Mouse (Mus musculus) liver, adult 2 months (tissue): ENCODE measurements at regions not wholly inside any gene's neighbourhood (a gene's known extent, or its start where the extent isn't known, plus 50 kb on each side); places are given as distances from the start of the nearest gene placed in this dataset.

Source experiments
- DNase-seq: peaks from one replicate; pipeline ENCODE4 v3.0.0-alpha.2; 2011; ENCODE audit warnings: low read depth, low spot score; ENCODE audit errors: extremely low read depth
- H3K27ac ChIP-seq: fragments of 200-500 bp; replicated peaks from 2 replicates; pipeline ENCODE4 v1.5.1; 2012; ENCODE audit warnings: low read depth, mild to moderate bottlenecking, control low read depth, inconsistent platforms, low read length; ENCODE audit not compliant: insufficient read depth
- H3K27me3 ChIP-seq: fragments of 200-500 bp; 2 replicates; pipeline ENCODE4 v1.6.1; 2012; ENCODE audit warnings: mild to moderate bottlenecking, moderate library complexity, low read length, inconsistent platforms; ENCODE audit not compliant: control insufficient read depth, insufficient read depth
- H3K36me3 ChIP-seq: fragments of 200-500 bp; 2 replicates; pipeline ENCODE4 v1.6.1; 2012; ENCODE audit warnings: low read length, inconsistent platforms; ENCODE audit not compliant: control insufficient read depth, insufficient read depth
- H3K4me1 ChIP-seq: fragments of 200-500 bp; 2 replicates; pipeline ENCODE4 v1.6.1; 2011; ENCODE audit warnings: low read length; ENCODE audit not compliant: control insufficient read depth, insufficient read depth
- H3K4me3 ChIP-seq: fragments of 200-500 bp; 2 replicates; pipeline ENCODE4 v1.5.1; 2011; ENCODE audit warnings: low read depth, mild to moderate bottlenecking, control low read depth, low read length, moderate library complexity; ENCODE audit not compliant: insufficient read depth
- H3K79me2 ChIP-seq: fragments of 200-500 bp; 2 replicates; pipeline ENCODE4 v1.6.1; 2012; ENCODE audit warnings: inconsistent platforms, mild to moderate bottlenecking, low read length, moderate library complexity; ENCODE audit not compliant: control insufficient read depth, insufficient read depth
- H3K9ac ChIP-seq: fragments of 200-500 bp; 2 replicates; pipeline ENCODE4 v1.6.1; 2012; ENCODE audit warnings: low read depth, mild to moderate bottlenecking, control low read depth, inconsistent platforms, low read length
- CTCF ChIP-seq: fragments of 200-500 bp; IDR thresholded peaks from 2 replicates; pipeline ENCODE4 v1.5.1; 2011; ENCODE audit warnings: low read depth, low read length, control low read depth
- POLR2A ChIP-seq: fragments of 200-500 bp; IDR thresholded peaks from 2 replicates; pipeline ENCODE4 v1.6.1; 2011; ENCODE audit warnings: low read length, control low read depth; ENCODE audit not compliant: insufficient read depth; ENCODE audit errors: extremely low read depth
- WGBS: fragments of 180-500 bp; shearing (Covaris S2); methylation state at CpG from one replicate; pipeline ENCODE4 v1.1.7; 2018; 5-methylcytosine and 5-hydroxymethylcytosine counted together

DNA sequence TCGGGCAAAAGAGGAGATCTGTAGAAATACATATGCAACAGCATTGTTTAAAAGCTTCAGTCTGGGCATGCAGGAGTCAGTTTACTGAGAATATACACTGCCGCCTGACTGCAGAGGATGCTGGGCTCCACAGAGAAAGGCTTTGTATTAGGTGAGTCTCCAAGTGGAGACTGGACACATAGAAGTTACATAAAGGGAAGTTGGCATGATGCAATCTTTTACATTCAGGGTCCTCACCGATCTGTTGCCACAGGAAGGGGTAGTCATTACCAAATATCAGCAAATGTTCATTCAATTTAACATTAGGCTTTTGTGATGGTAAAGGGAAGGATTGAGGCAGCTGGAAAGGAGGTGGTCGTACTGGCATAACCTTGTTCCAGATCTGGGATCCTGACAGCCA, 89.7 kb upstream of the Arntl start:
- Histone ChIP-seq H3K4me1 (no peaks in the 10 kb centered on the region), H3K9ac (no peak overlapping the region), H3K36me3 (no peaks in the 10 kb centered on the region), H3K27me3 (no peaks in the 10 kb centered on the region), H3K79me2 (no peaks in the 10 kb centered on the region), H3K4me3 (no peak overlapping the region), H3K27ac (no peak overlapping the region)
- WGBS: 88% methylated on average over 4 of the region's 4 CpGs
- DNase-seq: no peak
- TF ChIP-seq CTCF (no peak), POLR2A (no peak)

- peak; percentile 18 for DNase-seq
- H3K27ac ChIP-seq: no peak overlapping the region
- H3K27me3 ChIP-seq: no peaks in the 10 kb centered on the region
- H3K4me3 ChIP-seq: no peak overlapping the region
- no peak overlapping the region for H3K9ac ChIP-seq
- no peaks in the 10 kb centered on the region for H3K4me1 ChIP-seq
- no peaks in the 10 kb centered on the region for H3K36me3 ChIP-seq
- H3K79me2 ChIP-seq: no peaks in the 10 kb centered on the region
- no peak for TF ChIP-seq CTCF
- WGBS: 48% methylated on average over 6 of the region's 6 CpGs
Measured at GRCm38 (mm10) chr7:113121911-113122319, 85.3 kb upstream of the Arntl start.

DNA sequence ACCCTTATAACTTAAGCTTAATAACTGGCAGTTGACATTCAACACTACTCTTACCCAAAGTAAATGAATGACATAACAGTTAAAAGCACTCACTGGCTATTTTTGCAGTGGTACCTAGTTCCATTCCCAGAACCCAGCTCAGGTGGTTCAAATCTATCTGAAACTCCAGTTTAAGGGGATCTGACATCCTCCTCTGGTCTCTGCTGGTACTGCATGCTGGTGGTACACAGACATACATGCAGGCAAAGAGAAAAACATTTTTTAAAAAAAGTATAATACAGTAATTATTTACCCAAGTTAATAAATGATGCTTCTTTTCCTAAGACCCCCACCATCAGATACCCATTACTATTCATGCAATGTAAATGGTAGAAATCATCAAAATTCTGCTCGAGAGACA, 81.3 kb upstream of the Arntl start:
- no peaks in the 10 kb centered on the region for H3K4me1 ChIP-seq

DNA sequence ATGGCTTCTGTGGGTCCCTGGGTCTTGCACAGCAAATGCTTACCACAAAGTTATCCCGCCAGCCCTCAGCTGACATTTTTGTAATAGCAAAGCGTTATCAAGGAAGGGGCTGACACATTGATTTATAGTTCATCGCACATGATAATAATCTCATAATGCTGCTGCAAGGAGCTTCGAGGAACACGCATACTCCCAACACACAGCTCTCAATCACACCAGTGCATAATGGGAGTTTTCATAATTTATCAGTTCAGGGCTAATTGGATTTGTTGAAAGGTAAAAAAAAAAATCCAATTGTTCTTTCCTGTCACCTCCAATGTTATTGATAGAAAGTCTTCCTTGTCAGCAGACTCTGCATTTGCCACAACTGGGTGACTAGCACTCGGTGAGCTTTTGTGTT, 76.7 kb upstream of the Arntl start:
- no peak for TF ChIP-seq POLR2A
- TF ChIP-seq CTCF: no peak
- Histone ChIP-seq H3K4me3 (no peak overlapping the region), H3K4me1 (no peaks in the 10 kb centered on the region), H3K9ac (no peak overlapping the region), H3K27me3 (no peaks in the 10 kb centered on the region; the same call in 1 of the 2 replicates), H3K79me2 (no peaks in the 10 kb centered on the region), H3K27ac (no peak overlapping the region), H3K36me3 (no peaks in the 10 kb centered on the region)
- DNase-seq: no peak
- WGBS: 89% methylated on average over 6 of the region's 6 CpGs

More for the DNA sequence above, 81.3 kb upstream of the Arntl start:
- Histone ChIP-seq H3K9ac (no peak overlapping the region), H3K27ac (no peak overlapping the region), H3K27me3 (no peaks in the 10 kb centered on the region), H3K79me2 (no peaks in the 10 kb centered on the region), H3K36me3 (no peaks in the 10 kb centered on the region), H3K4me3 (no peak overlapping the region)
- no peak for DNase-seq
- WGBS: 74% methylated on average over 1 of the region's 1 CpGs
- TF ChIP-seq POLR2A (no peak), CTCF (no peak)

DNA sequence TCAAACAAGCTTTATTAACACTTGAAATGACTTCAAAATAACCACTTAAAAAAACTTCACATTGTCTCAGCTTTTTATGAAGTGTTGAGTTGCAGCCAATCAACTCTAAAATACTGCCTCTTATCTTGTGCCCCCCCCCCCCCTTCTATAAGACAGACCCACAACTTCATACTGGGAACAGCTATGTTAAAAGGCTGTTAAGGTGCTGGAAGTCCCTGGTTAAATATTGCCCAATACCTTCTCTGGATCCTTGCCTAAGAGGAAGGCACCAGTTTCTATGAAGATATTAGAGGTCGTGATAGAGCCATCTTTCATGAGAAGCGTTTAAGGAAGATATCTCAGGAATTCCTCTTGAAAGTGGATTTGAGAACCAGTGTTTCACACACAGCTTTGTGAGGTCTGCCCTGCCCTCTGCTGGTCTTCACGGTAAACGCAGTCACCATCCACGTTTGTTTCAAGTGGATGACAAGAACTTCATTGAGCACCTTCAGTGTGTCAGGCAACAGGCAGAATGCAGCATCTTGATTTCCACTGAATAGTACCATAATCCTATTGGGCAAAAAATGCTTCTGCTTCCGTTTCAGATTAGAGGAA, 75.2 kb upstream of the Arntl start:
- Histone ChIP-seq H3K79me2 (no peaks in the 10 kb centered on the region), H3K27me3 (no peaks in the 10 kb centered on the region; the same call in 1 of the 2 replicates), H3K4me3 (no peak overlapping the region), H3K4me1 (no peaks in the 10 kb centered on the region), H3K9ac (no peak overlapping the region), H3K27ac (no peak overlapping the region), H3K36me3 (no peaks in the 10 kb centered on the region)
- TF ChIP-seq CTCF: peak; percentile 83
- TF ChIP-seq POLR2A: no peak
- peak; percentile 53 for DNase-seq
- 2% methylated on average over 6 of the region's 6 CpGs for WGBS

- Histone ChIP-seq H3K27me3 (no peaks in the 10 kb centered on the region; the same call in 1 of the 2 replicates), H3K4me3 (no peak overlapping the region), H3K4me1 (no peaks in the 10 kb centered on the region), H3K9ac (no peak overlapping the region), H3K27ac (no peak overlapping the region), H3K36me3 (no peaks in the 10 kb centered on the region), H3K79me2 (no peaks in the 10 kb centered on the region)
- TF ChIP-seq CTCF (no peak), POLR2A (no peak)
- no peak for DNase-seq
- WGBS: 74% methylated on average over 5 of the region's 5 CpGs
Measured at GRCm38 (mm10) chr7:113133891-113134290, 73.4 kb upstream of the Arntl start.
